9 mouse cellular contexts compared by ENCODE assay signal in the genomic region with DNA sequence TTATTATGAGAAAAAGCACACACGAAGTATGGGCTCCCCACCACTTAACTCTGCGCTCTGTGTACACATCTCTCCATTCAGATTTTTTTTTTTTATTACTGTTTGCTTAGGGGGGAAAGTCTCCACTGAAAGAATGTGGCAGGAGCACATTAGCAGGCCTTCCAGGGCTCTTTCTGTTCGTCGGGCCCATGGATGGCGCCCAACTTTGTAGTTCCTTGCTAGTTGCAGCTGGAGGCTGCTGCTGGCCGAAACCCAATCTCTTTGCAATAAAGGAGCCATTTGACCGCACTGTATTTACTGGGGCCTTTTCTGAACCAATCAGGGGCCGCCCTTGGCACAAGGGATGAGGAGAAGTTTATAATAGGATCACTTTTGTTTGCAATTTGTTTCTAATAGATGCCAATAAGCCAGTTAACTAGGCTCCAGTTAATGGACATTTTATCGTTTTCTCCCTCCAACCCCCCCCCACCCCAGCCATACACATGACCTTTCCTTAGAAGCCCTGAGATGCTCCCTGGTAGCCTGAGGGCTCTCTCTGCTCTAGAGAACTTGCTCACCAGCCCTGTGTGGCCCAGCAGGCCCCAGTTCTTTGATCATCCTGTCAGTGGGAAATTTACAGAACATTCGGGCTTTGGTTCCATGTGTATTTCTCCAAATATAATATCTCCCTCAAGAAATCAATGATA.
DNase-seq lines count a peak whose midpoint lies in the region; ATAC-seq and TF ChIP-seq lines count a peak whose summit lies in the region.
"Had no signal": no experiment of that assay in that cellular context is flagged by ENCODE, and none has a peak within 500 bp of the region (broad histone marks: within the 10 kb centered on the region; RNA-seq: fewer than 3 reads in every experiment).

No protein-coding gene starts in this region.

- peaks cover 28% of the 10 kb centered on the region for H3K4me1 ChIP-seq in forebrain, embryonic 13.5 days
- no peaks in the 10 kb centered on the region; the same call in 1 of the 2 replicates for H3K4me1 ChIP-seq in forebrain, embryonic 11.5 days (replicated peaks; ENCODE audit: control insufficient read depth, insufficient read depth, low read length)
- H3K4me1 ChIP-seq in stomach, embryonic 14.5 days (ENCODE audit: control insufficient read depth, insufficient read depth, low read length): 0 out of 2 replicates have a peak, but pooled peaks cover 17% of the 10 kb centered on the region
- H3K4me1 ChIP-seq in cerebellum, adult 2 months (ENCODE audit: control insufficient read depth, insufficient read depth, low read length): no peaks in the 10 kb centered on the region

- no peaks in the 10 kb centered on the region for H3K36me3 ChIP-seq in forebrain, embryonic 13.5 days (ENCODE audit: poor library complexity, severe bottlenecking)
- no peaks in the 10 kb centered on the region for H3K36me3 ChIP-seq in forebrain, embryonic 11.5 days (ENCODE audit: control insufficient read depth, insufficient read depth, low read length)
- no peaks in the 10 kb centered on the region for H3K36me3 ChIP-seq in stomach, embryonic 14.5 days (ENCODE audit: control insufficient read depth, insufficient read depth, low read length)

- no peaks in the 10 kb centered on the region for H3K9me3 ChIP-seq in forebrain, embryonic 13.5 days (replicated peaks)
- H3K9me3 ChIP-seq in forebrain, embryonic 11.5 days (ENCODE audit: control insufficient read depth, low read length): no peaks in the 10 kb centered on the region
- H3K9me3 ChIP-seq in stomach, embryonic 14.5 days (ENCODE audit: control insufficient read depth, low read depth, low read length): no peaks in the 10 kb centered on the region

- no peak overlapping the region for H3K4me2 ChIP-seq in forebrain, embryonic 13.5 days
- H3K4me2 ChIP-seq in forebrain, embryonic 11.5 days (ENCODE audit: low read depth, low read length, severe bottlenecking): no peak overlapping the region
- 0 out of 2 replicates have a peak overlapping the region, but pooled peaks have one; percentile 0 for H3K4me2 ChIP-seq in stomach, embryonic 14.5 days (replicated peaks; ENCODE audit: low read depth, low read length)

- no peak overlapping the region for H3K27ac ChIP-seq in forebrain, embryonic 13.5 days
- no peak overlapping the region for H3K27ac ChIP-seq in forebrain, embryonic 11.5 days (ENCODE audit: low read depth, low read length)
- H3K27ac ChIP-seq in stomach, embryonic 14.5 days (ENCODE audit: low read length): peak overlapping the region; percentile 68
- H3K27ac ChIP-seq in cerebellum, adult 2 months (ENCODE audit: insufficient read depth, low read length): no peak overlapping the region
- H3K27ac ChIP-seq: liver, embryonic 14.5 days had no signal

- TF ChIP-seq CTCF in cerebellum, adult 2 months (IDR thresholded peaks at IDR 0.05; ENCODE audit: borderline replicate concordance, insufficient read depth, low read depth, low read length): no peak

- H3K9ac ChIP-seq in forebrain, embryonic 13.5 days: no peak overlapping the region
- no peak overlapping the region for H3K9ac ChIP-seq in forebrain, embryonic 11.5 days (ENCODE audit: low read length)
- no peak overlapping the region for H3K9ac ChIP-seq in stomach, embryonic 14.5 days (replicated peaks; ENCODE audit: low read depth, low read length)
- H3K9ac ChIP-seq: liver, embryonic 14.5 days had no signal

- peak; percentile 77; the same call in 1 of the 2 replicates for ATAC-seq in forebrain, embryonic 13.5 days
- no peak for ATAC-seq in forebrain, embryonic 11.5 days (replicated peaks; ENCODE audit: low FRiP score)
- ATAC-seq in stomach, embryonic 14.5 days (ENCODE audit: insufficient number of reproducible peaks, insufficient read depth, low FRiP score, low read depth): peak; percentile 76
- ATAC-seq in frontal cortex, adult (ENCODE audit: low TSS enrichment): no peak

- no peak for TF ChIP-seq POLR2A in cerebellum, adult 2 months (IDR thresholded peaks at IDR 0.05; ENCODE audit: borderline replicate concordance, insufficient read depth, low read length)

- H3K27me3 ChIP-seq in forebrain, embryonic 13.5 days: no peaks in the 10 kb centered on the region; the same call in 1 of the 2 replicates
- H3K27me3 ChIP-seq in forebrain, embryonic 11.5 days (ENCODE audit: control insufficient read depth, insufficient read depth, low read length): no peaks in the 10 kb centered on the region
- no peaks in the 10 kb centered on the region for H3K27me3 ChIP-seq in stomach, embryonic 14.5 days (ENCODE audit: control insufficient read depth, insufficient read depth, low read length)
- no peaks in the 10 kb centered on the region for H3K27me3 ChIP-seq in cerebellum, adult 2 months (ENCODE audit: control insufficient read depth, insufficient read depth, low read length)

- no peak for DNase-seq in forebrain, embryonic 11.5 days (ENCODE audit: low spot score)
- peak; percentile 67 to 73 for DNase-seq in right cerebral cortex, postnatal 10 days (ENCODE audit: low spot score in 2 of 2)
- DNase-seq in right cerebral cortex, adult 2 months (ENCODE audit: low spot score in 2 of 2): no peak
- DNase-seq in layer of hippocampus, adult 9-11 months: peak; percentile 6
- DNase-seq in cerebellum, adult 2 months: no peak

- H3K4me3 ChIP-seq in forebrain, embryonic 13.5 days: no peak overlapping the region
- no peak overlapping the region for H3K4me3 ChIP-seq in forebrain, embryonic 11.5 days (ENCODE audit: low read depth, low read length)
- no peak overlapping the region for H3K4me3 ChIP-seq in stomach, embryonic 14.5 days (ENCODE audit: low read depth, low read length)
- H3K4me3 ChIP-seq in cerebellum, adult 2 months (replicated peaks; ENCODE audit: insufficient read depth, low read depth, low read length): no peak overlapping the region

- 35% methylated on average over 10 of the region's 10 CpGs for WGBS in forebrain, embryonic 13.5 days
- WGBS in forebrain, embryonic 11.5 days: 61% methylated on average over 10 of the region's 10 CpGs
- WGBS in stomach, embryonic 14.5 days: 14% methylated on average over 10 of the region's 10 CpGs
- 60% methylated on average over 10 of the region's 10 CpGs for WGBS in cerebellum, adult 2 months

Comparison
In these comparisons a context has a peak if more than half of its experiments do, and no peak if none do; other contexts are left out.
1. ATAC-seq: peak in forebrain, embryonic 13.5 days (single experiment) and stomach, embryonic 14.5 days (single experiment); none in forebrain, embryonic 11.5 days (single experiment) and frontal cortex, adult (single experiment).
2. DNase-seq: peak in right cerebral cortex, postnatal 10 days (2 of 2) and layer of hippocampus, adult 9-11 months (single experiment); none in forebrain, embryonic 11.5 days (single experiment), right cerebral cortex, adult 2 months (0 of 2) and cerebellum, adult 2 months (0 of 2).